Mouse (Mus musculus) liver (tissue): Measurements from ENCODE around the gene Skor1.
A peak's percentile ranks its signal among the peaks of the same experiment; 100 is the strongest.

Source experiments
- DNase-seq: peaks from one replicate; pipeline ENCODE4 v3.0.0-alpha.2; 2020; ENCODE audit warnings: mixed read lengths

Skor1 gene

DNA sequence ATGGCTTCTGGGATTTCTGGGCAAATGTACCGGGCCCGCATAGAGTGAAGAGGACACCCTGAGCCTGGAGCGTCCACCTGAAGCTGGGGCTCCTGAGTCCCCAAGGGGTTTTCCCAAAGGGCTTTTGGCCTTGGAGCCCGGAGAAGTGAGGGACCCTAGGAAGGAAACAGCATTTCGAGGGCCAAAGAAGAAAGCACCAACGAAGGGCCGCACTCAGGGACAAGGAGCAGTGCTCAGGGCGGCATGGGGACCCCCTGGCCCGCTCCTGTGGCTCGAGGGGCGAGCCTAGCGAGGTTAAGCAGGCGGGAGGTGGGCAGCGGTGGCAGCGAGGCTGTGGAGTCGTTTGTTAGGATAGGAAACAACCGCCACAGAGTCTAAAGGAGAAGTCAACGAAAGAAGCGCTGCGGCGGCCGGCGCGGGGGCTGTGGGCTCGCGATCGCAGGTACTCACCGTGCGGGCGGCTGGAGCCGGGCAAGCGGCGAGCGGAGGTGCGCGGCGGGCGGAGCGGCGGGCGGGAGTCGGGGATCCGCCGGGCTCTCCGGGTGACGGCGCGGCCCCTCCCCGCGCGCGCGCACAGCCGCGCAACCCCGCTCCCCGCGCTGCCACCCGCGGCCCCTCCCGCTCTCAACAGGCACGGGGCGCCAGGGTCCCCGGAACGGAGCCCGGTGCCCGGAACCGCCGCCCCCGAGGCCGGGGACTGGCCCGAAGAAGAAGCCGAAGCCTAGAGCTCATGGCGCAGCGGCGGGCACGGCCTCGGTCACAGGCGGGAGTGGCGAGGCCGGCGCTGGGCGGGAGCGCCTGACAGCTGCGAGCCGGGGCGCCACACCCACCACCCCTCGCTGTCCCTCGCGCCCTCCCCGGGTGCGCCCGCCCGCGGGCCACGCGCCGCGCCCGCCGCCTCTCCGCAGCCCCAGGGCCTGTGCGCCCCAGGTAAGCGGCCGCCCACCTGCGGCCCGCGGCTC is at the start of gene Skor1:
Gene Skor1 (minus strand): TSS at position 552 of the 962 bp plus-strand sequence.
- DNase-seq: no peak

GRCm38 (mm10) chr9:63197252-63197651 is 48.5 kb upstream of the Skor1 start:
- no peak for DNase-seq

DNA sequence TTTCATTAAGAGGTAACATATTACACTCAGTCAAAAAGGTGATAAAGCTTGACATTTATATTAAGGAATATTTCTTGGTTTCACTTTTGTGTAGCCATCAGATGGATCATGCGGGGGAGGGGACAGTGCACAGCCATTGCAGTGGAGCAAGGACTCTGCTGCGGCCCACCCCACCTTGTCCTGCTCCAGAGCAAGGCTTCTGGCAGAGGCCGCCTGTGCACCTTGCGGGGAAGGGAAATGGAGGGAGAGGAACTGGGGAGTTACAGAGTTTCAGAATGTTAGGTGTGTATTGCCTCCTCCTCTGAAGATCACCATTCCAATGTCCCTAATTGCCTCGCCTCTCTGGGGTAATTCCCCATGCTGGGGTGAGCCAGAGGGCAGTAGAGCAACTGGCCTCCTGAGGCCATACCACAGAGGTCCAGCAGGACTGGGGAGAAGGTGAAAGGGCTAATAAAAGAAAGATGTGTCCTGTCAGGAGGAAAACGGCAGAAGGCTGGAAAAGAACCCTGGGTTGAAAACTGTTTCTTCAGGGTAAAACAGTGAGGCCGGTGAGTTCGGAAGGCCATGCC is 47.4 kb upstream of the Skor1 start:
- no peak for DNase-seq

- DNase-seq: no peak
Observed at GRCm38 (mm10) chr9:63195523-63195922, 46.8 kb upstream of the Skor1 start.

DNA sequence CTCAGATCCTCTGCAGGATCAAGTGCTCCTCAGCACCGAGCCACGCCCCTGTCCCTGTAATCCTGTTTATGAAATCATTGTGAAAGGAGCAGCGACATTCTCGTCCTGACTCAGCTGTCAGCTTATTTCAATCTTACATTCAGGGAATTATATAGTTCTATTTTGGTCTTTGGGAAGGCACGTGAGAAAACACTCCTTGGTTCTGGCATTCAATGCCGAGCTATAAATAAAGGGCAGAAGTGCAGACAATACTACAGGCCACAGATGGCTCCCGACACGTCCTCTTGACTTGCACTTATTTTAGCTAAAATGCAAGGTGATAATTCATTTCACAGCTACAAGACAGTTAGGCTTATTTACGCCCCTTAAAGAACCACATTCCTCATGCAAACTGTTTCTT is 46.0 kb upstream of the Skor1 start:
- no peak for DNase-seq

DNA sequence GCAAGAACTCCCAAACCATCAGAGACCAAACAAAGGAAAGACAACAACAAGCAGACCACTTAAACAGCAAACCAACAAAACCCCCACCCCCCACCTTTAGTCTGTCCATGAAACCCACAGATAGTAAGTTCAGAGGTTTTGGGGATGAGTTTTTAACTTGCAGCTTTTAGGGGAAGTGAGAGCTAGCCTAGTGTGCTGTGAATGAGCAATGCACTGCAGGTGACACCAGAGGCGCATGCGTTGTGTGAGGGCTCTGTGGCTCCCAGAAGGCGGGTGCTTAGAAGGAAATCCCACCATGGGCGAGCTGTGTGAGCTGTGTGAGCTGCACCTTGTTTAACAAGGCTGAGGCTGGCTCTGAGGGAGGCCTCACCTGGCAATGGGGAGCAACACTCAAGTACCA is 44.0 kb upstream of the Skor1 start:
- DNase-seq: no peak

DNA sequence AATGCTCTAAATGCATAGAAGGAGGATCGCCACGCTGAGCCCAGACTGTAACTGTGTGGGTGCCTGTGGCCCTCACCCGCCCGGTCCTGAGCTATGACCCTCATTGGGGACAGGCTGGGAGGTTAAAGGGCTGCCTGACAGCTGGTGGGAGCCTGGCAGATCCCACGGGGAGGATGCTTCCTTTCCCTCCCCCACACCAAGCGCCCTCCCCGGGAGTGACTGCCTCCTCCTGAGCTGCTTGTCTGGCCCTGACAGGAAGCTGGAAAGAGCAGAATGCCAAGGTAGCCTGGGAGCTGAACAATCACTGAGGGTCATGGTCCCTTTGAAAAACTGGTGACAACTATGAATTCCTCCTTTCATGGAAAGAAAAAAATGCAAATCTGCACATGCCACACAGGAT is 38.5 kb upstream of the Skor1 start:
- no peak for DNase-seq

DNA sequence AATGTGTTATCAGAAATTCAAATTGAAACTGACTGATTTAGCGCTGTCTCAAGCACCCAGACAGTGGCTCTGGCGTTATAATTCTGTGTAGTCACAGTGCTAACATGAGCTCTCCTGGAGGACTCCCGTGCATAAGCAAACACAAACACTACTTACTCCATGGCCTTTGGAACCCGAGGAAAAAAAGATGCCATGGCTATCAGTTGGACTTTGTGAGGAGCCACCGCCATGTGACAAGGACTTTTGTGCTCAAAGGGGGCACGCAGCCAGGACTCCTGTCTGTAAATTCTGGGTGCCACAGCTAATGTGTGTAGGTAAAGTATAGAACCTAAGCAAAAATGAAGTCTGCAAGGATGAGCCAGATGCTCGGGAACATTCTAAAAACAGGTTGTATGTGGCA is 36.5 kb upstream of the Skor1 start:
- DNase-seq: no peak

DNA sequence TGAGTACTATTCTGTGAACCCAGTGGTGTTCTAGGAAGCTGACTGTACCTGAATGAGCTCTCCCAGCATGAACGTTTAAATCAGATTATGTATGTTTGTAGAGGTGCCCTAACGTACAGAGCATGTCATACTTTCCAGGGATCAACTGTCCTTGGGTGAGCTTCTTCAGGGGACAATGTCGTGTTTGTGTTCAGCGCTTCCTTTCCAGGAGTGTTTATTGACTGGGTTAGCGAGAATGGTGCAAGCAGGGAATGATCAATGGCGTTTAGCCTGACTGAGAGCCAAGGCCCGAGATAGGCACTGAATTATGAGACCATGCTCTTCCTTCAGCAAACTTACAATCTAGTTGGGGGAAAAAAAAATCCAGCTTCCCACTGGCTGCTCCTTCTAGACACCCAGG is 35.1 kb upstream of the Skor1 start:
- DNase-seq: no peak

DNA sequence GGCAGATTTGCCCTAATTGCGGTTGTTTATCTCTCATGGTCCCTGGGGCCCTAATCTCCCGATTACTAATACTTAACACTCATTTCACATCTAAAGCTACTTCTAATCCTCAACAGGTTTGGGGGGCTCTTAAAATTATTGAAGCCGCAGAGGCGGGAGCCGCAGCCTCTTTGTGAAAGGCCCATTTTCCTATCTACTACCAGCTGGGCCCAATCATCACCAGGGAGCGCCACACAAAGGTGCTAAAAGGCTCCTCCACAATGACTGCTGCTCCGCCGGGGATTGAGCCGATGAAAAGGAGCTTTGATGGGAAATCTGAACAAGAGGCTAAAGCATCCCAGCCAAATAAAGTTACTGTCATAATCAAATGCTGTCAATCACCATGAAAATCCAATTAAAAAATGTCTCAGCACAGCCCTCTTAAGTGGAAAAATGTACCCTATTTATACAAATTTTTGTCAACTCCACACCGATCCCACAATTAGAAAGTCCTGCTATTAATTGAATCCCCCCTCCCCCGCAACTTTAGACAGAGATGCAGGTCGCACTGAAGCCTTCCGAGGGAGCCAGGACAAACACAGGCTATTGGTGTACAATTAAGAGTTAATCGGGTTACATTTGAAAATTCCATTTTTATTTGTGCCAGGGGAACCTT is 33.7 kb upstream of the Skor1 start:
- no peak for DNase-seq

DNA sequence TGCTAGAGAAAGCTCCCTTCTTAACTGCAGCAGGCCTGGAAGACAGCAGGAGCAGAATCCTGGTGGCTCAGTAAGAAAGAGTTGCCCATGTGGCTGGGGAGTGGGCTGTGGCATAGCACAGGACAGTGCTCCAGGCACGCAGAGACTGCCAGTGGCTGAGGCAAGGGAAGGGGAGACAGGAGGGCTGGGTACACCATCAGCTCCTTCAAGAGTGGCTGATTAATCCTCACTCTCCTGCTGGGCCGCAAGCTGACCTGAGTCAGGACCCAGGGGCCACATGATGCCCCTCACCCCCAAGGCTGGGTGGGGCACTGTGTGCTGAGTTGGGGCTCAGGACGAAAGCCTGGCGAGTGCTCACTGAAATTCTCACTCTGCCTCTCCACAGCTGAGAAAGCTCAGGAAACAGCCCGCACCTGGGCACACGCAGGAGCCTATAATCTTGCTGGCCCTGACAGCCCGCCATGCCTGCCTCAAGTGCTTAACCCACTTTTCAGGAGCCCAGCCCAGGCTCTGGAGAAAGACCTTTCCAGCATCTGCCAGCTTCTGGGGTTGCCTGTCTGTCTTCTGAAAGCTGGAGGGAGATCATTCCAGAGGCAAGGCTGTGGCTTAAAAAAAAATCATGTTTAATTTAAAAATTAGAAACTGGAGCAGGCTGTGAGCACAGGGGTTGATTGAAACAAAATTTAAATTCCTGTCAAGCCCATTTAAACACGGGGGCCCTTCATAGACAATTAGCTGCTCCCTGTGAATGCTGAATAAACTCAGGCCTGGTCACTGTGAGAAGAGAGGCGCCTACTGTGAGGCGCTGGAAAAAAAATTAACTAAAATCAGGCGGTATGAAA is 32.8 kb upstream of the Skor1 start:
- no peak for DNase-seq

GRCm38 (mm10) chr9:63178296-63178695 is 29.5 kb upstream of the Skor1 start:
- DNase-seq: no peak

DNA sequence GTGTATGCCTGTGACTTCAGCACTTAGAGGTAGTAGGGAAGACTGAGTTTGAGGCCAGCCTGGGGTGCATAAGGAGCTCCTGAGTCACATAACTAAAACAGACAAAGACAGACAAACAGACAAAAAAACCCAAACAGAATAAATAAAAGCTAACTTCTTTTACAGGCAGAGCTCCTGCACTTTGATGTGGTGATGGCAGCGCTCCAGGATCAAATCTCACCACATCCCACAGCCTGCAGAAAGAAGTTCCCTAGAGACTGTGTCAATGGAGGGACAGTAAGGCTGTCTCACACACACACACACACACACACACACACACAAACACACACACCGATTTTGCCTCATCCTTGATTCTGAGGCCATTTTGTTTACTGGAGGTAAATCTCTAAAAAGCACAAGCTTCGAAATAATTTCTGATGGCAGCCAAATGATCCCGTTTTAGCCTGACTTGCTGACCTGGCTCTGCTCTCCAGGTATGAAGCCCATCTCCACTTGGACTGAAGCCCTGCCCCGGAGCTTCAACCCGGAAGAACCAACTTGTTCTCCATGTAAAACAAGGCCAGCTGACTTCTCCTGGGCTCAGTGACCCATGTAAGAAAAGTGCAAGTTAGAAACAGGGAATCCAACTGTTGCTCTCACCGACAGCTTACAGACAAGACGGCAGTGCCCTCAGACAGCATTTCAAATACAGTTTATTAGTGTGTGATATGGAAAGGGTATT is 25.4 kb upstream of the Skor1 start:
- no peak for DNase-seq

- no peak for DNase-seq
Observed at GRCm38 (mm10) chr9:63171951-63172350, 23.2 kb upstream of the Skor1 start.

- DNase-seq: no peak
Observed at GRCm38 (mm10) chr9:63169127-63169526, 20.4 kb upstream of the Skor1 start.

DNA sequence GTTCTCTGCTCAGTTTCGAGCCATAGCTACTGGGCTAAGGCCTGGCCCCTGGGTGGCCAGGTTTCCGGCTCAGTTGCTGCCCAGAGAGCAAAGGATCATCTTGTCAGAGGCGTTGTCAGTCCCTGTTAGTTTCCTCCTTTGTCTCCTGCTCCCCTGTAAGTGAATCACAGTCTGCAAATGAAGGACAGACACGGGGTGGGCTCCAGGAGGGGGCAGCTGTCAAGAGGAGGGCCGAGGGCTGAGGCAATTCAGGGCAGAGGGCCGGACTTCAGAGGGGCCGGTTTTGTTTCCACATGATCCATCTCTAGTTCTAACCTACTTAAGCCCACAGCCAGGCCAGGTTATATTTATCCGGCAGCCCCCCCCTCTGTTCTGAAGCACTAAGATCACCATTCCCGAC is 16.3 kb upstream of the Skor1 start:
- no peak for DNase-seq

DNA sequence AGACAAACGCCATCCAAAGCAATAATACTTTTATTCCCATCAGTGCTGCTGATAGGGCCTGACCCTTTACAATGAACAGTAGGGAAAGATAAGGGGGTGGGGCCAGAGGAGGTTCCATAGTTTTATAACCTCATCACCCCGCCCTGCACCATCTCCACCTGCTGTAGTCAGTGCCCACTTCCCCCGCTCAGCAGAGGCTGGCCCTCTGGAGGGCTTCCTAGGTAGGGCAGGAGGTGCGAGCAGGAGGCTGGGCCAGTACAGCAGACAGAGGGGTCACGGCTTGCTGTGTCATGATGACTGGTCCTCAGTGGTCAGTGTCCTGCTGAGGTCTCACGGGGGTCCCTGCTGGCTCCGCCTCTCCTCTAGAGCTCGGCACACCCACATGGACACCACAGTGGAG is 15.0 kb upstream of the Skor1 start:
- DNase-seq: no peak

- DNase-seq: no peak
Observed at GRCm38 (mm10) chr9:63151949-63152348, 3.2 kb upstream of the Skor1 start.

DNA sequence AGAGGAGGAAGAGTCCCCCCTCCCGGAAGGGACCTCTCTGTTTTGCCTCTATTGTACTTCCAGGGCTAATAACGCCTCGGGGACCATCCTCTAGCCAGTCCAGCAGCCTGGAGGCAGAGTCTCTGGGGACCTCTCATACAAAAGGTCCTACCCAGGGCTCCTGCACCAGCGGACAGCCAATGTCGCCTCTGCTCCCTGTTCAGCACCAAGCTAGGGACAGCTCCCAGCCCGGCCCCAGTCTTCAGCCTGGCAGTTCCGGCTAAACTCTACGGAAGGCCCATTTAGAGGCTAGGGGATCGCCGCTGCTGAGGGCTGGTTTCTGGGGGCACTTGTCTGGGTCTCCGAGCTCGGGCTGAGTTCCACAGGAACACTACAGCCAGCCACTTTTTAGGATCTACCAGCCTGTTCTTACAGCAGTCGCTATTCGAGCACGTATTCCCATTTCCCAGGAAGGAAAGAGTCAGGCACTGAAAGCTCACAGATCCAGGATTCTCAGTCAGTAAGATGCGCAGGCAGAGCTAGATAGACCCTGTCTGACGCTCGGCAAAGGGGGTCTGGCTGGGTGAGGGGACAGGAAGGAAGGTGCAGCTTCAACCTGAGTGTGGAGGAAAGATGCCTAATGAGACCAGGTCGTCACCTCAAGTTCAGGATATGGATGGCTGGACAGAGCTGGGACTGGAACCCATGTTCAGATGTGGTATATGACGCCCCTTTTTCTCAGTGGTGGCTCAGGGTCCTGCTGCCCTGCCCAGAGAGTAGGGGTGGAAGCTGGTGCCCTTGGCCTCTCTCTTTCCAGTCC is 2.5 kb upstream of the Skor1 start:
- peak; percentile 72 for DNase-seq

DNA sequence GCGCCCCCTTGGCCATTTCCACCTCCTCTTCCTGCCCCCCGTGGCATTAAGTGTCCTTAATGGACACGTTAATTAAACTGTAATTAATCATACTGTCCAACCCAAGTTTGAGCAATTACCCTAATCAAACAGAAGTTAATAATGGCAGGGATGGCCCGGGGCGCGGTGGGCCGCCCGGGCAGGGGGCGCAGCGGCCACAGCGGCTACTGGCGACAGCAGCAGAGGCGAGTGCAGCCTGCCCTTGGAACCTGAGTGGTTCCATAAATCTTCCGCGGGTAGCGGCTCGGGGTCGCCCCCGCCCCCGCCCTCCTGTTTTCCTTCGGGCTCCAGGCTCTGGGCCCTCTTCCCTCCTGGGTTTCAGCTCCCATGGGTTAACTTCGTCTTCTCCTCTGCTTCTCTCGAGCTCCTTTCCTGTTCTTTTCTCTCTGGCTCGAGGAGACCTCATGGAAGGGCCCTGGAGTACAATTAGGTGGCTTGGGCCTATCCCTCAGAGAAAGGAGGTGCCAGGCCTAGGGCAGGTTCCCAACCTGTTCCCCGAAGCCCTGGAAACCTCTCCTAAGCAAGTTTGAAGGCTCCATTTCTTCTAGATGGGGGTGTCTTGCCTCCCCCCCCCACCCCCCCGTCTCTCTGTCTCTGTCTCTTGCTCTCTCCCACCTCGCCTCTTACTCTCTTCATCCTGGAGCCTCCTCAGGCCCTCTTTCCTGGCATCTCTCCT is 1.5 kb upstream of the Skor1 start:
- no peak for DNase-seq

DNA sequence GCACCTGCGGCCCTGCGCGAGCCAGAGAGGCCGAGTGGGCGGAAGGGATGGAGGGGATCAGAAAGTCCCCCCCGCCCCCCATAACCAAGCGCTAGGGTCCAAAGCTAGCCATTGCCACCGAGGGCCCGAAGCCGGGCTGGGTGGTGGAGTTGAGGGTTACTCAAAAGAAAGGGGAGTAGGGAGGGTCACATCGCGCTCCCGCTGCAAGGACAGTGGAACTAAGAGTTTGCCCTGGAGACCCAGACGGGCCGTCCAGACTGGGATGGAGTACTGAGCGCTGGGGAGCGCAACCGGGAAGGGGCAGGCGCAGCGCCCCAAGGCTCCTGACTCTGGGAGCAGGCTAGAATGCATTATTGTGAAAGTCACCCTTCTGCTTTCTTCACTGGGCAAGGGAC is 608 bp upstream of the Skor1 start:
- no peak for DNase-seq
